Mouse (Mus musculus) kidney, adult 9 months (tissue): ENCODE results near the gene Igsf8.

Source experiments
- DNase-seq: peaks from one replicate; pipeline ENCODE4 v3.0.0; 2022

The Igsf8 gene

GRCm38 (mm10) chr1:172305153-172305552 is 43.7 kb downstream of the Igsf8 start:
- no peak for DNase-seq

- DNase-seq: no peak
These were observed 44.2 kb downstream of the Igsf8 start for GRCm38 (mm10) chr1:172305635-172306034.

GRCm38 (mm10) chr1:172306196-172306595 is 44.8 kb downstream of the Igsf8 start:
- DNase-seq: no peak

- no peak for DNase-seq
These were observed 45.4 kb downstream of the Igsf8 start for GRCm38 (mm10) chr1:172306885-172307284.

- DNase-seq: no peak
These were observed 46.5 kb downstream of the Igsf8 start for GRCm38 (mm10) chr1:172307936-172308335.

- DNase-seq: no peak
These were observed 47.0 kb downstream of the Igsf8 start for GRCm38 (mm10) chr1:172308409-172308808.

- DNase-seq: peak; percentile 97
These were observed 48.4 kb downstream of the Igsf8 start for GRCm38 (mm10) chr1:172309699-172310398.

GRCm38 (mm10) chr1:172311248-172311906 is 49.9 kb downstream of the Igsf8 start:
- DNase-seq: peak; percentile 89

- DNase-seq: peak; percentile 93
These were observed 50.7 kb downstream of the Igsf8 start for GRCm38 (mm10) chr1:172311921-172312767.

GRCm38 (mm10) chr1:172312768-172313561 is 51.5 kb downstream of the Igsf8 start:
- peak; percentile 33 for DNase-seq

- DNase-seq: no peak
These were observed 52.4 kb downstream of the Igsf8 start for GRCm38 (mm10) chr1:172313613-172314411.

GRCm38 (mm10) chr1:172314911-172315310 is 53.5 kb downstream of the Igsf8 start:
- DNase-seq: no peak

GRCm38 (mm10) chr1:172317431-172317830 is 56.0 kb downstream of the Igsf8 start:
- no peak for DNase-seq

GRCm38 (mm10) chr1:172317946-172318345 is 56.5 kb downstream of the Igsf8 start:
- no peak for DNase-seq

GRCm38 (mm10) chr1:172318424-172319035 is 57.1 kb downstream of the Igsf8 start:
- no peak for DNase-seq

GRCm38 (mm10) chr1:172319346-172319745 is 57.9 kb downstream of the Igsf8 start:
- no peak for DNase-seq

GRCm38 (mm10) chr1:172319921-172320411 is 58.5 kb downstream of the Igsf8 start:
- no peak for DNase-seq

- no peak for DNase-seq
These were observed 61.3 kb downstream of the Igsf8 start for GRCm38 (mm10) chr1:172322725-172323124.

GRCm38 (mm10) chr1:172323298-172323697 is 61.9 kb downstream of the Igsf8 start:
- DNase-seq: no peak

- no peak for DNase-seq
These were observed 62.4 kb downstream of the Igsf8 start for GRCm38 (mm10) chr1:172323801-172324359.

- peak; percentile 78 for DNase-seq
These were observed 63.3 kb downstream of the Igsf8 start for GRCm38 (mm10) chr1:172324725-172325124.
